Mouse (Mus musculus) testis, adult 2 months (tissue): ENCODE measurements around the gene Vmn1r219.

ENCODE experiments used
- CTCF ChIP-seq: fragments of 200-500 bp; IDR thresholded peaks from 2 replicates; pipeline ENCODE4 v1.5.1; 2012; ENCODE audit warnings: low read depth, mild to moderate bottlenecking, inconsistent platforms, low read length, moderate library complexity; ENCODE audit not compliant: control insufficient read depth, insufficient read depth, insufficient replicate concordance
- POLR2A ChIP-seq: fragments of 200-500 bp; IDR thresholded peaks from 2 replicates; pipeline ENCODE4 v1.6.1; 2012; ENCODE audit warnings: low read depth, mild to moderate bottlenecking, inconsistent platforms, low read length, moderate library complexity; ENCODE audit not compliant: control insufficient read depth

GRCm38 (mm10) chr13:23187875-23188274 is 28.8 kb downstream of the Vmn1r219 start, which contains the start of gene Vmn1r220:
- TF ChIP-seq CTCF (no peak), POLR2A (no peak)
